Mouse (Mus musculus) right cerebral cortex, postnatal 4 days (tissue): ENCODE measurements around the gene Parvb.

Source experiments
- DNase-seq: peaks from one replicate; pipeline ENCODE4 v3.0.0-alpha.2; 2022

Parvb gene

GRCm38 (mm10) chr15:84231721-84232561 is at the start of gene Parvb:
Gene Parvb, plus strand, starts transcription at chr15:84232043.
- DNase-seq: peak; percentile 52

GRCm38 (mm10) chr15:84183967-84184366 is 47.9 kb upstream of the Parvb start:
- no peak for DNase-seq

GRCm38 (mm10) chr15:84186196-84186595 is 45.6 kb upstream of the Parvb start:
- no peak for DNase-seq

- no peak for DNase-seq
Observed at GRCm38 (mm10) chr15:84188887-84189530, 42.8 kb upstream of the Parvb start.

- DNase-seq: no peak
Observed at GRCm38 (mm10) chr15:84189881-84190280, 42.0 kb upstream of the Parvb start.

- no peak for DNase-seq
Observed at GRCm38 (mm10) chr15:84191724-84192057, 40.2 kb upstream of the Parvb start.

GRCm38 (mm10) chr15:84192058-84192791 is 39.6 kb upstream of the Parvb start, which contains the start of gene Samm50:
Gene Samm50, plus strand, starts transcription at chr15:84192241.
- peak; percentile 83 for DNase-seq

- no peak for DNase-seq
Observed at GRCm38 (mm10) chr15:84196486-84197165, 35.2 kb upstream of the Parvb start.

- no peak for DNase-seq
Observed at GRCm38 (mm10) chr15:84207327-84207726, 24.5 kb upstream of the Parvb start.

- DNase-seq: no peak
Observed at GRCm38 (mm10) chr15:84209517-84210412, 22.1 kb upstream of the Parvb start.

GRCm38 (mm10) chr15:84210461-84210860 is 21.4 kb upstream of the Parvb start:
- no peak for DNase-seq

- DNase-seq: no peak
Observed at GRCm38 (mm10) chr15:84210941-84211340, 20.9 kb upstream of the Parvb start.

GRCm38 (mm10) chr15:84211564-84211963 is 20.3 kb upstream of the Parvb start:
- DNase-seq: no peak

- peak; percentile 95 for DNase-seq
Observed at GRCm38 (mm10) chr15:84212031-84212755, 19.6 kb upstream of the Parvb start.

- no peak for DNase-seq
Observed at GRCm38 (mm10) chr15:84212756-84213105, 19.1 kb upstream of the Parvb start.

- DNase-seq: no peak
Observed at GRCm38 (mm10) chr15:84213162-84213739, 18.6 kb upstream of the Parvb start.

- no peak for DNase-seq
Observed at GRCm38 (mm10) chr15:84214476-84214875, 17.4 kb upstream of the Parvb start.

GRCm38 (mm10) chr15:84215273-84215672 is 16.6 kb upstream of the Parvb start:
- DNase-seq: no peak

GRCm38 (mm10) chr15:84216026-84216425 is 15.8 kb upstream of the Parvb start:
- no peak for DNase-seq

- no peak for DNase-seq
Observed at GRCm38 (mm10) chr15:84216461-84217084, 15.3 kb upstream of the Parvb start.
